Mouse (Mus musculus) lung, embryonic 14.5 days (tissue): ENCODE measurements around the gene Sdhaf1. TPM values are rescaled to one million over a fixed set of nuclear protein-coding genes. Genes with fewer than 3 reads are reported as not detected.

Experiments
- ATAC-seq: fragments of 200-750 bp; cut with Nextera tagmentation; 2 replicates; pipeline ENCODE4 v1.8.0; 2017; ENCODE audit warnings: mild to moderate bottlenecking, moderate TSS enrichment, moderate library complexity; ENCODE audit not compliant: insufficient read depth
- DNase-seq: peaks from one replicate; pipeline ENCODE4 v3.0.0-alpha.2; 2015
- H3K27ac ChIP-seq: fragments of 300-500 bp; sonication (generic); 2 replicates; pipeline ENCODE4 v1.5.1; 2014; ENCODE audit warnings: low read depth, mild to moderate bottlenecking, moderate library complexity
- H3K27me3 ChIP-seq: fragments of 300-500 bp; sonication (generic); 2 replicates; pipeline ENCODE4 v1.6.1; 2014; ENCODE audit warnings: low read length, control low read depth; ENCODE audit not compliant: insufficient read depth
- H3K36me3 ChIP-seq: fragments of 300-500 bp; sonication (generic); 2 replicates; pipeline ENCODE4 v1.6.1; 2014; ENCODE audit warnings: control low read depth; ENCODE audit not compliant: insufficient read depth
- H3K4me1 ChIP-seq: fragments of 300-500 bp; sonication (generic); 2 replicates; pipeline ENCODE4 v1.6.1; 2014; ENCODE audit warnings: antibody characterized with exemption, control low read depth; ENCODE audit not compliant: insufficient read depth
- H3K4me2 ChIP-seq: fragments of 300-500 bp; sonication (generic); 2 replicates; pipeline ENCODE4 v1.6.1; 2014; ENCODE audit warnings: mild to moderate bottlenecking
- H3K4me3 ChIP-seq: fragments of 300-500 bp; sonication (generic); 2 replicates; pipeline ENCODE4 v1.5.1; 2014; ENCODE audit warnings: low read depth, low read length
- H3K9ac ChIP-seq: fragments of 300-500 bp; sonication (generic); 2 replicates; pipeline ENCODE4 v1.6.1; 2014
- H3K9me3 ChIP-seq: fragments of 300-500 bp; sonication (generic); 2 replicates; pipeline ENCODE4 v1.6.1; 2016; ENCODE audit warnings: low read depth, low read length, control low read depth
- CTCF ChIP-seq: IDR thresholded peaks from 2 replicates; pipeline ENCODE4 v1.5.1; 2016; ENCODE audit warnings: antibody characterized with exemption, low read depth
- WGBS: fragments of 180-500 bp; shearing (Covaris S2); extraction: QIAGEN DNeasy Blood & Tissue Kit; methylation state at CpG from one replicate; pipeline ENCODE4 v1.1.7; 2014; 5-methylcytosine and 5-hydroxymethylcytosine counted together
- polyA plus RNA-seq: library from polyadenylated mRNA; unstranded; fragments of >200 nt; fragmentation: Nextera tagmentation; extraction: Ambion mirVana; gene quantifications from 2 replicates; pipeline ENCODE4 v1.2.1, GENCODE M21; 2014

Gene Sdhaf1
- polyA plus RNA-seq, 1 experiment from 2014 or later: 21.3 TPM

GRCm38 (mm10) chr7:30315559-30316529, 7.9 kb downstream of the Sdhaf1 start:
- no peaks in the 10 kb centered on the region for H3K27me3 ChIP-seq
- H3K36me3 ChIP-seq: peaks cover 9% of the 10 kb centered on the region; the same call in 1 of the 2 replicates
- no peaks in the 10 kb centered on the region for H3K9me3 ChIP-seq
- DNase-seq (no peak), ATAC-seq (no peak)
- H3K4me3 ChIP-seq: peak overlapping the region; percentile 33
- no peaks in the 10 kb centered on the region for H3K4me1 ChIP-seq
- WGBS: 57% methylated on average over 13 of the region's 13 CpGs
- H3K27ac ChIP-seq: no peak overlapping the region
- no peak for TF ChIP-seq CTCF
- peak overlapping the region; percentile 58 for H3K4me2 ChIP-seq
- H3K9ac ChIP-seq: peak overlapping the region; percentile 38

- peak; percentile 79 for ATAC-seq
- WGBS: 1% methylated on average over 9 of the region's 9 CpGs
- H3K27ac ChIP-seq: no peak within 1 kb of the TSS; the same call in 1 of the 2 replicates
- DNase-seq: peak; percentile 59
- peak within 1 kb of the TSS; percentile 58 for H3K4me2 ChIP-seq
- no peaks in the 10 kb centered on the region for H3K9me3 ChIP-seq
- no peaks in the 10 kb centered on the region for H3K27me3 ChIP-seq
- peak within 1 kb of the TSS; percentile 38 for H3K9ac ChIP-seq
- peak within 1 kb of the TSS; percentile 33 for H3K4me3 ChIP-seq
- no peak for TF ChIP-seq CTCF
- no peaks in the 10 kb centered on the region for H3K4me1 ChIP-seq
- peaks cover 9% of the 10 kb centered on the region; the same call in 1 of the 2 replicates for H3K36me3 ChIP-seq
These were observed 9.0 kb downstream of the Sdhaf1 start, which contains the start of gene Syne4 for GRCm38 (mm10) chr7:30314721-30315155. Syne4 (plus strand) TSS chr7:30314807.

GRCm38 (mm10) chr7:30313666-30314320, 9.9 kb downstream of the Sdhaf1 start:
- WGBS: 41% methylated on average over 27 of the region's 27 CpGs
- ATAC-seq: no peak
- Histone ChIP-seq H3K9ac (no peak overlapping the region), H3K4me2 (no peak overlapping the region), H3K27ac (no peak overlapping the region), H3K4me1 (peaks cover 5% of the 10 kb centered on the region; the same call in 1 of the 2 replicates), H3K27me3 (no peaks in the 10 kb centered on the region), H3K4me3 (no peak overlapping the region), H3K9me3 (no peaks in the 10 kb centered on the region), H3K36me3 (peaks cover 9% of the 10 kb centered on the region; the same call in 1 of the 2 replicates)
- DNase-seq: no peak
- no peak for TF ChIP-seq CTCF

GRCm38 (mm10) chr7:30310136-30310535, 13.6 kb downstream of the Sdhaf1 start:
- no peak overlapping the region for H3K4me2 ChIP-seq
- peaks cover 28% of the 10 kb centered on the region; the same call in 1 of the 2 replicates for H3K36me3 ChIP-seq
- H3K27me3 ChIP-seq: no peaks in the 10 kb centered on the region
- H3K27ac ChIP-seq: no peak overlapping the region
- H3K9me3 ChIP-seq: no peaks in the 10 kb centered on the region
- TF ChIP-seq CTCF: no peak
- WGBS: 82% methylated on average over 12 of the region's 12 CpGs
- no peak for ATAC-seq
- DNase-seq: no peak
- H3K9ac ChIP-seq: no peak overlapping the region
- peaks cover 5% of the 10 kb centered on the region; the same call in 1 of the 2 replicates for H3K4me1 ChIP-seq
- no peak overlapping the region for H3K4me3 ChIP-seq

GRCm38 (mm10) chr7:30309395-30310129, 14.1 kb downstream of the Sdhaf1 start:
- peak overlapping the region; percentile 71 for H3K4me2 ChIP-seq
- TF ChIP-seq CTCF: no peak
- peaks cover 30% of the 10 kb centered on the region; the same call in 1 of the 2 replicates for H3K36me3 ChIP-seq
- H3K4me1 ChIP-seq: peaks cover 5% of the 10 kb centered on the region; the same call in 1 of the 2 replicates
- H3K9ac ChIP-seq: peak overlapping the region; percentile 62
- peak overlapping the region; percentile 61 for H3K4me3 ChIP-seq
- WGBS: 55% methylated on average over 15 of the region's 15 CpGs
- ATAC-seq: no peak
- no peak for DNase-seq
- no peaks in the 10 kb centered on the region for H3K27me3 ChIP-seq
- no peak overlapping the region for H3K27ac ChIP-seq
- H3K9me3 ChIP-seq: no peaks in the 10 kb centered on the region
